Mouse (Mus musculus) heart, embryonic 12.5 days (tissue): ENCODE measurements around the gene Smarcd3. TPM values are rescaled to one million over a fixed set of nuclear protein-coding genes. Genes with fewer than 3 reads are reported as not detected.
"Not testable (repeated sequence)": the region's sequence is repeated elsewhere in the genome, so short reads cannot be mapped to it uniquely, and the experiment has no call there.

ENCODE experiments used
- ATAC-seq: fragments of 200-750 bp; cut with Nextera tagmentation; 2 replicates; pipeline ENCODE4 v1.8.0; 2017; ENCODE audit warnings: moderate TSS enrichment, moderate library complexity; ENCODE audit not compliant: insufficient number of reproducible peaks, low FRiP score
- H3K27ac ChIP-seq: fragments of 300-500 bp; sonication (generic); 2 replicates; pipeline ENCODE4 v1.5.1; 2016; ENCODE audit warnings: mild to moderate bottlenecking, moderate library complexity; ENCODE audit not compliant: poor library complexity, severe bottlenecking
- H3K27me3 ChIP-seq: fragments of 300-500 bp; sonication (generic); replicated peaks from 2 replicates; pipeline ENCODE4 v1.6.1; 2016; ENCODE audit warnings: mild to moderate bottlenecking, moderate library complexity
- H3K36me3 ChIP-seq: fragments of 300-500 bp; sonication (generic); 2 replicates; pipeline ENCODE4 v1.6.1; 2016; ENCODE audit warnings: mild to moderate bottlenecking, moderate library complexity
- H3K4me1 ChIP-seq: fragments of 300-500 bp; sonication (generic); replicated peaks from 2 replicates; pipeline ENCODE4 v1.6.1; 2016; ENCODE audit warnings: mild to moderate bottlenecking
- H3K4me2 ChIP-seq: fragments of 300-500 bp; sonication (generic); 2 replicates; pipeline ENCODE4 v1.6.1; 2016; ENCODE audit warnings: mild to moderate bottlenecking, moderate library complexity
- H3K4me3 ChIP-seq: fragments of 300-500 bp; sonication (generic); 2 replicates; pipeline ENCODE4 v1.5.1; 2016; ENCODE audit warnings: mild to moderate bottlenecking
- H3K9ac ChIP-seq: fragments of 300-500 bp; sonication (generic); 2 replicates; pipeline ENCODE4 v1.6.1; 2016; ENCODE audit warnings: mild to moderate bottlenecking, moderate library complexity
- H3K9me3 ChIP-seq: fragments of 300-500 bp; sonication (generic); replicated peaks from 2 replicates; pipeline ENCODE4 v1.6.1; 2016; ENCODE audit warnings: mild to moderate bottlenecking, moderate library complexity
- WGBS: fragments of 180-500 bp; shearing (Covaris S2); methylation state at CpG from one replicate; pipeline ENCODE4 v1.1.7; 2016; 5-methylcytosine and 5-hydroxymethylcytosine counted together
- polyA plus RNA-seq: library from polyadenylated mRNA; unstranded; fragments of >200 nt; fragmentation: Nextera tagmentation; extraction: Ambion mirVana; gene quantifications from 2 replicates; pipeline ENCODE4 v1.2.1, GENCODE M21; 2016

Smarcd3 gene
- polyA plus RNA-seq, 1 experiment from 2014 or later: 86.4 TPM

GRCm38 (mm10) chr5:24587200-24587577 is 37.0 kb downstream of the Smarcd3 start:
- 17% methylated on average over 4 of the region's 4 CpGs for WGBS
- peak; percentile 38; the same call in 1 of the 2 replicates for ATAC-seq
- Histone ChIP-seq H3K27ac (peak overlapping the region; percentile 60; the same call in 1 of the 2 replicates), H3K9ac (peak overlapping the region; percentile 81), H3K27me3 (no peaks in the 10 kb centered on the region), H3K4me1 (peaks cover 30% of the 10 kb centered on the region), H3K36me3 (peaks cover 42% of the 10 kb centered on the region), H3K9me3 (no peaks in the 10 kb centered on the region), H3K4me2 (peak overlapping the region; percentile 83), H3K4me3 (peak overlapping the region; percentile 78)

GRCm38 (mm10) chr5:24586547-24587199 is 37.5 kb downstream of the Smarcd3 start, which contains the start of gene Chpf2:
Chpf2 (plus strand) TSS chr5:24586741.
- Histone ChIP-seq H3K27ac (peak within 1 kb of the TSS; percentile 60), H3K4me2 (peak within 1 kb of the TSS; percentile 83), H3K9me3 (no peaks in the 10 kb centered on the region), H3K4me3 (peak within 1 kb of the TSS; percentile 78), H3K9ac (peak within 1 kb of the TSS; percentile 81), H3K4me1 (peaks cover 25% of the 10 kb centered on the region), H3K36me3 (peaks cover 37% of the 10 kb centered on the region), H3K27me3 (no peaks in the 10 kb centered on the region)
- ATAC-seq: peak; percentile 86
- whole genome bisulfite sequencing: under 1% methylated on average over 43 of the region's 43 CpGs

- H3K4me3 ChIP-seq: peak overlapping the region; percentile 78
- peaks cover 31% of the 10 kb centered on the region for H3K36me3 ChIP-seq
- H3K9ac ChIP-seq: peak overlapping the region; percentile 81
- H3K27ac ChIP-seq: no peak overlapping the region
- H3K4me2 ChIP-seq: peak overlapping the region; percentile 83
- H3K27me3 ChIP-seq: no peaks in the 10 kb centered on the region
- peaks cover 19% of the 10 kb centered on the region for H3K4me1 ChIP-seq
- no peaks in the 10 kb centered on the region for H3K9me3 ChIP-seq
- WGBS: 13% methylated on average over 8 of the region's 8 CpGs
- ATAC-seq: no peak
Observed at GRCm38 (mm10) chr5:24586106-24586505, 38.1 kb downstream of the Smarcd3 start.

GRCm38 (mm10) chr5:24578109-24578963 is 45.9 kb downstream of the Smarcd3 start:
- H3K4me1 ChIP-seq: peaks cover 14% of the 10 kb centered on the region
- ATAC-seq: no peak
- H3K27ac ChIP-seq: peak overlapping the region; percentile 76
- peak overlapping the region; percentile 70 for H3K9ac ChIP-seq
- peak overlapping the region; percentile 84 for H3K4me3 ChIP-seq
- no peaks in the 10 kb centered on the region for H3K27me3 ChIP-seq
- WGBS: 61% methylated on average over 6 of the region's 6 CpGs
- peak overlapping the region; percentile 69 for H3K4me2 ChIP-seq
- peaks cover 23% of the 10 kb centered on the region for H3K36me3 ChIP-seq
- no peaks in the 10 kb centered on the region for H3K9me3 ChIP-seq

- H3K9me3 ChIP-seq: no peaks in the 10 kb centered on the region
- H3K4me1 ChIP-seq: peaks cover 14% of the 10 kb centered on the region
- peak within 1 kb of the TSS; percentile 76 for H3K27ac ChIP-seq
- H3K4me2 ChIP-seq: peak within 1 kb of the TSS; percentile 92
- H3K9ac ChIP-seq: peak within 1 kb of the TSS; percentile 90
- ATAC-seq: peak; percentile 96
- no peaks in the 10 kb centered on the region for H3K27me3 ChIP-seq
- peaks cover 33% of the 10 kb centered on the region for H3K36me3 ChIP-seq
- H3K4me3 ChIP-seq: peak within 1 kb of the TSS; percentile 84
- 1% methylated on average over 48 of the region's 48 CpGs for WGBS
Observed at GRCm38 (mm10) chr5:24577183-24577929, 46.9 kb downstream of the Smarcd3 start, which contains the start of gene Abcf2. Abcf2 (minus strand) TSS chr5:24577467.

- Histone ChIP-seq H3K4me1 (peaks cover 14% of the 10 kb centered on the region), H3K4me3 (peak overlapping the region; percentile 84), H3K4me2 (peak overlapping the region; percentile 92), H3K27ac (peak overlapping the region; percentile 71), H3K27me3 (no peaks in the 10 kb centered on the region), H3K9ac (peak overlapping the region; percentile 90), H3K9me3 (no peaks in the 10 kb centered on the region), H3K36me3 (peaks cover 39% of the 10 kb centered on the region)
- WGBS: under 1% methylated on average over 32 of the region's 32 CpGs
- peak; percentile 23; the same call in 1 of the 2 replicates for ATAC-seq
Observed at GRCm38 (mm10) chr5:24576801-24577182, 47.4 kb downstream of the Smarcd3 start.

- Histone ChIP-seq H3K4me1 (peaks cover 14% of the 10 kb centered on the region), H3K4me2 (peak overlapping the region; percentile 92), H3K36me3 (peaks cover 47% of the 10 kb centered on the region), H3K4me3 (peak overlapping the region; percentile 84), H3K27ac (no peak overlapping the region), H3K27me3 (no peaks in the 10 kb centered on the region), H3K9ac (no peak overlapping the region), H3K9me3 (no peaks in the 10 kb centered on the region)
- ATAC-seq: no peak
- WGBS: 73% methylated on average over 1 of the region's 1 CpGs
Observed at GRCm38 (mm10) chr5:24575948-24576347, 48.3 kb downstream of the Smarcd3 start.

GRCm38 (mm10) chr5:24556709-24557108 is 67.5 kb downstream of the Smarcd3 start, which contains the start of gene 4931409K22Rik:
4931409K22Rik (minus strand) TSS chr5:24556809.
- H3K36me3 ChIP-seq: no peaks in the 10 kb centered on the region
- no peak within 1 kb of the TSS for H3K27ac ChIP-seq
- H3K4me3 ChIP-seq: no peak within 1 kb of the TSS
- peaks cover 15% of the 10 kb centered on the region; the same call in 1 of the 2 replicates for H3K27me3 ChIP-seq
- 0 out of 2 replicates have a peak, but pooled peaks cover 4% of the 10 kb centered on the region for H3K9me3 ChIP-seq
- no peak within 1 kb of the TSS for H3K9ac ChIP-seq
- WGBS: 59% methylated on average over 2 of the region's 2 CpGs
- H3K4me2 ChIP-seq: no peak within 1 kb of the TSS
- ATAC-seq: no peak
- H3K4me1 ChIP-seq: no peaks in the 10 kb centered on the region

- not testable (repeated sequence) for H3K4me3 ChIP-seq, H3K9ac ChIP-seq, ATAC-seq, H3K4me2 ChIP-seq, H3K36me3 ChIP-seq, H3K27ac ChIP-seq, H3K4me1 ChIP-seq, H3K9me3 ChIP-seq
- WGBS: 88% methylated on average over 7 of the region's 7 CpGs
- H3K27me3 ChIP-seq: peaks cover 26% of the 10 kb centered on the region
Observed at GRCm38 (mm10) chr5:24555335-24555734, 68.9 kb downstream of the Smarcd3 start.

GRCm38 (mm10) chr5:24553621-24554244 is 70.5 kb downstream of the Smarcd3 start:
- WGBS: 60% methylated on average over 5 of the region's 5 CpGs
- Histone ChIP-seq H3K27me3 (peaks cover 40% of the 10 kb centered on the region), H3K27ac (no peak overlapping the region), H3K4me3 (no peak overlapping the region), H3K9ac (no peak overlapping the region), H3K4me2 (no peak overlapping the region), H3K4me1 (peaks cover 9% of the 10 kb centered on the region), H3K9me3 (0 out of 2 replicates have a peak, but pooled peaks cover 4% of the 10 kb centered on the region), H3K36me3 (no peaks in the 10 kb centered on the region)
- no peak for ATAC-seq
